Mouse (Mus musculus): ENCODE data around the gene Kiss1r. TPM values are rescaled to one million over a fixed set of nuclear protein-coding genes. Genes with fewer than 3 reads are reported as not detected.
"Not testable (repeated sequence)": the region's sequence is repeated elsewhere in the genome, so short reads cannot be mapped to it uniquely, and the experiment has no call there.

Kiss1r gene
- total RNA-seq (2015; ENCODE audit: low replicate concordance) (not detected in 2 replicates), total RNA-seq (2017; ENCODE audit: low replicate concordance) (0.14 TPM in 1 of 2 replicates, not detected in the other)

DNA sequence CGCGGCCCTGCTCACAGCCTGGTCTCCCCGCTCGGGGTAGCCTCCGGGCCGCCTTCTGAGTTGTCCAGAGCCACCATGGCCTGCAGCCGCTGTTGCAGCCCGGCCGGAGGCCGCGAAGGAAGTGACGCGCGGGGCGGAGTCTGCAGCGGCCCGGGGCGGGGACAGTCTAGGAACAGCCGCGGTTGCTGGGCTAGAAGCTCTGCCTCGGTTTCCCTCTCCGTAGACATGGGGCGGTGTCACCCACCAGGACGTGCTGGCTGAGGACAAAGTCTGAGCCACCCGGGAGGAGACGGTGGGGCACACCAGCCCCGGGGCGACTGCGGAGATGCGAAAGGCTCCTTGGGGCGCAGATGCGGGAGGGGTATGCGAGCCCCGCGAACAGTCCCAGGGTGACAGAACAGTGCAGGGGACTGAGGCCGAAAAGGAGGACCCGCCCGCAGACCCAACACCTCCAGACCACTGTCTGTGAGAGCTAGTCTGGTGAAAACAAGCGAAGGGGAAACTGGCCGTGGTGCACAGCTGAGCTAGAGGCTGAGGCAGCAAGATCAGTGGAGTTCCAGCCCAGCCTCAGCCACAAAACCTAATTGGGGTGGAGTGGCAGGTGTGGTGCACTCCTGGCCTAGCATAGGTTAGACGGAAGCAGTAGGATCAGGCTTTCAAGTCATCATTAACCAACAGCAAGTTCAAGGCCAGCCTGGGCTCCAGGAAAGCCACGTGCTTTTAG is at the start of gene Kiss1r:
Kiss1r (plus strand) TSS at position 164 of the 724 bp plus-strand sequence.
- peak; percentile 78 for ATAC-seq (replicated peaks; ENCODE audit: low FRiP score, poor library complexity, severe bottlenecking)

DNA sequence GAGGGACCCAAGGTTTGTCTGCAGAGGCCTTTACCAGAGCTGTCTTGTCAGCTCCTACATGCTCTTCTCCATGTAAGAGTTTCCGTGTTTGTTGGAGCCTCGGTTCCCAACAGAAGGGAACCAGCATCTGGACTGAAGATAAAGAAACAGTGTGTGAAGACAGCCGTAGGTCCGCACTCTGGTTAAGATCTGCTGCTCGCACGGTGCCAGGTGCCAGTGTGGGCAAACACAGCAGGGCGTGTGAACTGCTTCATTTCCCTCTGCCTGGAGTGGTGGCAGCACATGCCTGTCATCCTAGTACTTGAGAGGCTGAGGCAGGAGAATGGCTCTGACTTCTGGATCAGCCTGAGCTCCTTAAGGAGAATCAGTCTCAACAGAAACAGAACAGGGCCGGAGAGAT is 44.9 kb upstream of the Kiss1r start:
- ATAC-seq (replicated peaks; ENCODE audit: low FRiP score, poor library complexity, severe bottlenecking), result no peak

DNA sequence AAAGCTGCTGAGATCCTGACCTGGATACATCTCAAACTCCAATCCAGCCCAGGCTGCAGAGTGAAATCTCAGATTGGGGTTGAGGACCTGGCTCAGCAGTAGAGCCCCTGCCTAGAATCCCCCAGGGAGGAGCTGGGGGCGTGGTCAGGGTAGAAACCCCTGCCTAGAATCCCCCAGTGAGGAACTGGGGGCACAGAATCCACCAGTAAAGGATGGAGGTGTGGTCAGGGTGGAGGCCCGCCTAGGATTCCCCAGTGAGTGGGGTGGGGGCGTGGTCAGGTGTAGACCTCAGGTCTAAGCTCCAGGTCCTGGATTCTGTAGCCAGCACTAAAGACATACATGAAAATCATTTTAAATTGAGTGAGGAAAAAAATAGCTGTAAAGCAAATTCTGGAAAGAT is 43.9 kb upstream of the Kiss1r start:
- ATAC-seq (replicated peaks; ENCODE audit: low FRiP score, poor library complexity, severe bottlenecking), result no peak

DNA sequence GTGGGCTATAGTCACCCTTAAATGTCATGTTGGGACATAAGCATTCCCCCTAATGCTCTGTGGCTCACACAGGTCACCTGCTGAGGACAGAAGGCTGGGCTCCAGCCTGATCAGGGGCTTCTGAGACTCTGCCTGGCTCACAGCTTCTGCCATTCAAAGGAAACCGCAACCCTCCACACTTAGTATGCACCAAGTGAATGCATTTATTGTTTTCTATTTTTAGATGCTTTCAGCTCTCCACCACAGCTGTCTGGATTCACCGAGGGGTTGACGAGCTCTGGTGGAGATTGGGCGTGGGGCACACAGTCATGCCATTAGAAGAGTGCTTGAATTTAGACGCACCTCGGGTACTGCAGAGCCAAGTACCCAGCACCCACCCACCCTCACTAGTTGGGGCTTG is 43.5 kb upstream of the Kiss1r start:
- no peak for ATAC-seq (replicated peaks; ENCODE audit: low FRiP score, poor library complexity, severe bottlenecking)

- no peak for ATAC-seq (replicated peaks; ENCODE audit: low FRiP score, poor library complexity, severe bottlenecking)
These were observed 43.0 kb upstream of the Kiss1r start for GRCm38 (mm10) chr10:79873715-79874289.

GRCm38 (mm10) chr10:79874290-79874862 is 42.4 kb upstream of the Kiss1r start, which contains the start of the genes Prtn3 and Plppr3:
Gene Prtn3 (plus strand): TSS chr10:79874476.
Gene Plppr3 (minus strand): TSS chr10:79874634.
- no peak for ATAC-seq (replicated peaks; ENCODE audit: low FRiP score, poor library complexity, severe bottlenecking)

GRCm38 (mm10) chr10:79877174-79877573 is 39.6 kb upstream of the Kiss1r start:
- ATAC-seq (replicated peaks; ENCODE audit: low FRiP score, poor library complexity, severe bottlenecking), result no peak

GRCm38 (mm10) chr10:79877757-79878156 is 39.0 kb upstream of the Kiss1r start:
- no peak for ATAC-seq (replicated peaks; ENCODE audit: low FRiP score, poor library complexity, severe bottlenecking)

GRCm38 (mm10) chr10:79879527-79879926 is 37.2 kb upstream of the Kiss1r start:
- ATAC-seq (replicated peaks; ENCODE audit: low FRiP score, poor library complexity, severe bottlenecking), result no peak

DNA sequence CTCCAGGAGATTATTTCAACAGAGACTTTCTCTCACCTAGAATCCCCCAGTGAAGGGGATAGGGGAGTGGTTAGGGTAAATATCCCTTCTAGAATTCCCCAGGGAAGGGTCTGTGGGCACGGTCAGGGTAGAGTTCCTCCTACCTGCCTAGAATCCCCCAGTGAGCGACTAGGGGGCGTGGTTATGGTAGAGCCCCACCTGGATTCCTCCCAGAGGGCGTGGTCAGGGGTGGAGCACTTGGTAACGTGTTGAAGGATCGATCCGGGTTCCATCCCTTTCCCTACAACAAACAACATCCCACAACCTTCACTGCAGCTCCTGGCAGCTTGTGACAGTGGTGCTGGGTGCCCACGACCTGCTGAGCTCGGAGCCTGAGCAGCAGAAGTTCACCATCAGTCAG is 36.0 kb upstream of the Kiss1r start:
- no peak for ATAC-seq (replicated peaks; ENCODE audit: low FRiP score, poor library complexity, severe bottlenecking)

- peak; percentile 36; the same call in 1 of the 2 replicates for ATAC-seq (replicated peaks; ENCODE audit: low FRiP score, poor library complexity, severe bottlenecking)
These were observed 34.8 kb upstream of the Kiss1r start for GRCm38 (mm10) chr10:79881981-79882380.

- ATAC-seq (replicated peaks; ENCODE audit: low FRiP score, poor library complexity, severe bottlenecking), result peak; percentile 67
These were observed 33.3 kb upstream of the Kiss1r start for GRCm38 (mm10) chr10:79883297-79884084.

DNA sequence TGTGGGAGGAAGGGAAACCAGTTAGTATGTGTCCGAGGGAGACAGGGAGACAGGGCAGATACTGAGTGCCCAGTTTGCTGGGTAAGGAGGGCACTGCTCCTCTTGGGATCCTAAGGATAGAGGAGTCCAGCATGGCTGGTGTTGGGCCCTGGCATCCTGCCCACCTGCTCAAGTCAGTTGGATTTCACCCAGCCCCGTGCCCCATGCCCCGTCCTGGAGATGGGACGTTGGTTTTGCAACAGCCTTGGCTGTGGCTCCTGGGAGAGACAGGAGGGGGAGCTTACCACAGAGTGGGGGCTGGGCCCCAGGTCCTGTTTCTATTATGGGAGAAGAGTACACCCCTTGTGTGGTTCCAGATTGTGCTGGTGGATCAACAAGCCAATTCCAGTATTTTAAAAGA is 32.3 kb upstream of the Kiss1r start:
- ATAC-seq (replicated peaks; ENCODE audit: low FRiP score, poor library complexity, severe bottlenecking), result no peak

GRCm38 (mm10) chr10:79884938-79885337 is 31.8 kb upstream of the Kiss1r start:
- not testable (repeated sequence) for ATAC-seq (replicated peaks; ENCODE audit: low FRiP score, poor library complexity, severe bottlenecking)

DNA sequence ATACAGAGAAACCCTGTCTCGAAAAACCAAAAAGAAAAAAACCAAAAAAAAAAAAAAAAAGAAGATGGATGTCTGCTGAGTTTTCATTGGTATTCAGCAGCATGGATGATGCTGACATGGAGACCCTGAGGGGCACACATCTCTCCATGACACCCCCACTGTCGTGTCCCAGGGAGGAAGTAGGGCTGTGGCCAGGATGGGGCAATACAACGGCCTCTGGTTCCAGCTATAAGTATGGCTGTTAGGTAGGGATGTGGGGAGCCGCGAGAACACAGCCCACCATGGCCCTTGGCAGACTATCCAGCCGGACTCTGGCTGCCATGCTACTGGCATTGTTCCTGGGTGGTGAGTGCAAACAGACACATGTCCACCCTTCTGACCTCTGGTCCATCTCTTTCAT is 30.7 kb upstream of the Kiss1r start, which contains the start of gene Elane:
Elane (plus strand) TSS at position 194 of the 400 bp plus-strand sequence.
- no peak for ATAC-seq (replicated peaks; ENCODE audit: low FRiP score, poor library complexity, severe bottlenecking)

GRCm38 (mm10) chr10:79886611-79887010 is 30.2 kb upstream of the Kiss1r start:
- ATAC-seq (replicated peaks; ENCODE audit: low FRiP score, poor library complexity, severe bottlenecking), result no peak

DNA sequence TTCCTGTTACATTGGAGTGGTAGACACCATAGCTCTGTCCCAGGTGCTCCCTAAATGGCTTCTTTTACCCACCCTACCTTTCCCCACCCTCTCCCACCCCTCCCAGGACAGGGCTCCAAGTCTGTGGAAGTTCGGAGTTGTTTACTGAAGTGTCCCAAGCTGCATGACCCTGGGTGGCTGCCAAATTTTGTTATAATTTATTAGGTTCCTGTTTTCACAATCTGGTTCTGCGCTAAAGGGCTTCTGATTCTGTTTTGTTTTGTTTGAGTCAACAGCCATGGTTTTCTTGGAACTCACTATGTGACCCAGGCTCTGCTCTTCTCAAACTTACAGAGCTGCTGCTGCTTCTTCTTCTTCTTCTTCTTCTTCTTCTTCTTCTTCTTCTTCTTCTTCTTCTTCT is 27.4 kb upstream of the Kiss1r start:
- ATAC-seq (replicated peaks; ENCODE audit: low FRiP score, poor library complexity, severe bottlenecking), result no peak

GRCm38 (mm10) chr10:79890670-79891069 is 26.1 kb upstream of the Kiss1r start, which contains the start of gene Cfd:
Gene Cfd (plus strand): TSS chr10:79890853.
- ATAC-seq (replicated peaks; ENCODE audit: low FRiP score, poor library complexity, severe bottlenecking), result no peak

- peak; percentile 74 for ATAC-seq (replicated peaks; ENCODE audit: low FRiP score, poor library complexity, severe bottlenecking)
These were observed 24.2 kb upstream of the Kiss1r start for GRCm38 (mm10) chr10:79892451-79893118.
